Mouse (Mus musculus) bone marrow macrophage, adult 2 months (primary cell): Measurements from ENCODE around the gene Olfr630. TPM values are rescaled to one million over a fixed set of nuclear protein-coding genes. Genes with fewer than 3 reads are reported as not detected.
A peak's percentile ranks its signal among the peaks of the same experiment; 100 is the strongest.
"Not testable (repeated sequence)": the region's sequence is repeated elsewhere in the genome, so short reads cannot be mapped to it uniquely, and the experiment has no call there.

Source experiments
- H3K27ac ChIP-seq: 2 replicates; pipeline ENCODE4 v1.5.1; 2012; ENCODE audit warnings: low read depth, low read length; ENCODE audit not compliant: insufficient read depth
- H3K4me1 ChIP-seq: 2 replicates; pipeline ENCODE4 v1.6.1; 2012; ENCODE audit warnings: low read length; ENCODE audit not compliant: control insufficient read depth, insufficient read depth
- H3K4me3 ChIP-seq: 2 replicates; pipeline ENCODE4 v1.5.1; 2012; ENCODE audit warnings: mild to moderate bottlenecking, low read length, moderate library complexity; ENCODE audit not compliant: insufficient read depth
- CTCF ChIP-seq: IDR thresholded peaks from 2 replicates; pipeline ENCODE4 v1.5.1; 2012; ENCODE audit warnings: low read depth, mild to moderate bottlenecking, low read length, moderate library complexity
- POLR2A ChIP-seq: IDR thresholded peaks from 2 replicates; pipeline ENCODE4 v1.6.1; 2012; ENCODE audit warnings: mild to moderate bottlenecking, low read depth, low read length, borderline replicate concordance
- polyA plus RNA-seq: library from polyadenylated mRNA; stranded (reverse); fragments of >200 nt; gene quantifications from 2 replicates; pipeline ENCODE4 v1.2.4, GENCODE M21; 2012; ENCODE audit not compliant: missing spikeins, insufficient read depth, insufficient read length

Gene Olfr630
- polyA plus RNA-seq, 1 experiment = not detected

DNA sequence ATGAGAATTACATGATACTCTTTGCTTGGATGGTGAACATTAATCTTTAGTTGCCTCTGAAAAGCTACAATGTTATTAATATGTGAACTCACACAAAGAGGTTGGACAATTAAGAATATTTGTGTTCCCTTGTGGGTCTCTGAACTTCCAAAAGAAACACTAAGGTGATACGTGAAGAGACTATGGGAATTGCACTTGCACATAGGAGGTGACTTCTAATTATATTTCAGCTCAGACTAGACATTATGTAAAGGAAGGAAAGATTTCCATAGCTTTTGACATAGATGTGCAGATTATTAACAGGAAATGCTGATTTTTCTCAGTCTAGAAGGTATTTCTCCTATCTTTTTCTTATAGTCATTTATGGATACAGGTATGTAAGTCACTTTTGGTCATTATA, 27.1 kb downstream of the Olfr630 start, which contains the start of gene Olfr628:
Olfr628 (plus strand) TSS at position 301 of the 400 bp plus-strand sequence.
- TF ChIP-seq CTCF (no peak), POLR2A (no peak)
- no peak within 1 kb of the TSS for H3K4me3 ChIP-seq
- H3K4me1 ChIP-seq = no peaks in the 10 kb centered on the region
- H3K27ac ChIP-seq = no peak within 1 kb of the TSS

DNA sequence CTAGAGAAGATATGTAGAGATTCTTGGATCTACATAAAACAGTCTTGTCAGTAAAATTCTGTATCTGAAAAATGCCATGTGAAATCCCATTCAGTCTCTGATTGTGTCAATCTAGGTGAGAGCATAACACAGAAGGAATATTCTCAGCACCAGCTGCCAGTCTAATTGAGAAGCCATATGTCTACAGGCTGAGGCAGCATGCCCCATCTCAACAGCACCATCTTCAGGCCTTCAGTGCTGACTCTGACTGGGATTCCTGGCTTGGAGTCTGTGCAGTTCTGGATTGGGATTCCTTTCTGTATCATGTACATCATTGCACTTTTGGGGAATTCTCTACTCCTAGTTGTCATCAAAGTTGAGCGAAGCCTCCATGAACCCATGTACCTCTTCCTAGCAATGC, 40.7 kb downstream of the Olfr630 start:
- not testable (repeated sequence) for H3K27ac ChIP-seq, H3K4me3 ChIP-seq, H3K4me1 ChIP-seq

DNA sequence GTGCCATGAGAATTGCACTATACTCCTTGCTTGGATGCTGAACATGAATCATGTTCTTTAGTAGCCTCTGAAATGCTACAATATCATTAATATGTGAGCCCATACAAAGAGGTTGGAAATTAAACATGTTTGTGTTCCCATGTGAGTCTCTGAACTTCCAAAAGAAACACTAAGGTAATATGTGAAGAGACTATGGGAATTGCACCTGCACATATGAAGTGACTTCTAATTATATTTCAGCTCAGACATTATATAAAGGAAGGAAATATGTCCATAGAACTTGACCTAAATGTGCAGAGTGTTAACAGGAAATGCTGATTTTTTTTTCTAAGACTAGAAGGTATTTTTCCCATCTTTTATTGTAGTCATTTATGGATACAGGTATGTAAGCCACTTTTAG, 42.8 kb downstream of the Olfr630 start, which contains the start of gene Olfr243:
Olfr243 (plus strand) TSS at position 301 of the 400 bp plus-strand sequence.
- TF ChIP-seq POLR2A (no peak), CTCF (no peak)
- H3K4me3 ChIP-seq = no peak within 1 kb of the TSS
- H3K4me1 ChIP-seq = no peaks in the 10 kb centered on the region
- no peak within 1 kb of the TSS for H3K27ac ChIP-seq

DNA sequence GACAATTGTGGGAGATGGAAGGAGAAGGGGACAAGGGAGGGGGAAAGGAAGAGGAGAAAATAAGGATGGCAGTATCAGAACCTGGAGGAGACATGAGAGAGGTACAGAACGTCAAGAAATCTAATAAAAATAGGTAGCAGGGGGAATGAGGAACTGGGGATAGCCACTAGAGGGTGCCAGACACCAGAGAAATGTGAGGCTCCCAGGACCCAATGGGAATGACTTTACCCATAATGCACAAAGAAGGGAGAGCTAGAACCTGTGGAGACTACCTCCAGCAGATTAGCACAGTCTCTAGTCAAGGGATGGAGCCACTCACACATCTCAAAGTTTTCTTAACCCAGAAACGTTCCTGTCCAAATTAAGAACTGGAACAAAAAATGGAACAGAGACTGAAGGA, 45.1 kb downstream of the Olfr630 start:
- H3K4me1 ChIP-seq = no peaks in the 10 kb centered on the region
- H3K4me3 ChIP-seq = no peak overlapping the region
- TF ChIP-seq CTCF = peak; percentile 44; the same call in 1 of the 2 replicates
- TF ChIP-seq POLR2A = no peak
- no peak overlapping the region for H3K27ac ChIP-seq

Other genes with a start within 250 kb of the Olfr630 start
- gene Olfr610, start 245.2 kb downstream of the Olfr630 start, polyA plus RNA-seq = not detected in 2 replicates
- gene Olfr611, start 236.5 kb downstream of the Olfr630 start, polyA plus RNA-seq = not detected in 2 replicates
- gene Olfr612, start 214.6 kb downstream of the Olfr630 start, polyA plus RNA-seq = not detected in 2 replicates
- gene Olfr613, start 209.3 kb downstream of the Olfr630 start, polyA plus RNA-seq = not detected in 2 replicates
- gene Olfr615, start 201.3 kb downstream of the Olfr630 start, polyA plus RNA-seq = not detected in 2 replicates
- gene Olfr616, start 188.2 kb downstream of the Olfr630 start, polyA plus RNA-seq = not detected in 2 replicates
- gene Olfr617, start 184.3 kb downstream of the Olfr630 start, polyA plus RNA-seq = not detected in 2 replicates
- gene Olfr618, start 167.2 kb downstream of the Olfr630 start, polyA plus RNA-seq = not detected in 2 replicates
- gene Olfr619, start 156.8 kb downstream of the Olfr630 start, polyA plus RNA-seq = not detected in 2 replicates
- gene Olfr620, start 144.8 kb downstream of the Olfr630 start, polyA plus RNA-seq = 0.19 and 0.27 TPM in 2 replicates
- gene Olfr622, start 114.6 kb downstream of the Olfr630 start, polyA plus RNA-seq = not detected in 2 replicates
- gene Olfr623, start 93.6 kb downstream of the Olfr630 start, polyA plus RNA-seq = not detected in 2 replicates
- gene Olfr624, start 86.1 kb downstream of the Olfr630 start, polyA plus RNA-seq = not detected in 2 replicates
- gene Olfr625-ps1, start 74.6 kb downstream of the Olfr630 start, polyA plus RNA-seq = not detected in 2 replicates
- not detected in 2 replicates for gene Olfr243, start 42.7 kb downstream of the Olfr630 start, polyA plus RNA-seq
- not detected in 2 replicates for gene Olfr628, start 27.0 kb downstream of the Olfr630 start, polyA plus RNA-seq
- gene Olfr629, start 12.4 kb downstream of the Olfr630 start, polyA plus RNA-seq = not detected in 2 replicates
- not detected in 2 replicates for gene Olfr69, start 14.3 kb upstream of the Olfr630 start, polyA plus RNA-seq
- gene Olfr68, start 22.4 kb upstream of the Olfr630 start, polyA plus RNA-seq = not detected in 2 replicates
- gene Olfr67, start 34.5 kb upstream of the Olfr630 start, polyA plus RNA-seq = not detected in 2 replicates
- not detected in 2 replicates for gene Hbb-bt, start 56.7 kb upstream of the Olfr630 start, polyA plus RNA-seq
- gene Hbb-bs, start 70.8 kb upstream of the Olfr630 start, polyA plus RNA-seq = not detected in 2 replicates
- not detected in 2 replicates for gene Hbb-bh2, start 83.2 kb upstream of the Olfr630 start, polyA plus RNA-seq
- not detected in 2 replicates for gene Hbb-bh1, start 85.8 kb upstream of the Olfr630 start, polyA plus RNA-seq
- gene Hbb-y, start 95.9 kb upstream of the Olfr630 start, polyA plus RNA-seq = not detected in 2 replicates
- gene Olfr66, start 128.9 kb upstream of the Olfr630 start, polyA plus RNA-seq = not detected in 2 replicates
- not detected in 2 replicates for gene Olfr64, start 137.2 kb upstream of the Olfr630 start, polyA plus RNA-seq
- gene Olfr65, start 146.2 kb upstream of the Olfr630 start, polyA plus RNA-seq = not detected in 2 replicates
- not detected in 2 replicates for gene Olfr631, start 171.5 kb upstream of the Olfr630 start, polyA plus RNA-seq
- gene Olfr632, start 177.0 kb upstream of the Olfr630 start, polyA plus RNA-seq = not detected in 2 replicates
- not detected in 2 replicates for gene Olfr633, start 187.1 kb upstream of the Olfr630 start, polyA plus RNA-seq
- 0.13 TPM in 1 of 2 replicates, not detected in the other for gene Olfr635, start 213.8 kb upstream of the Olfr630 start, polyA plus RNA-seq
- not detected in 2 replicates for gene Olfr638, start 241.4 kb upstream of the Olfr630 start, polyA plus RNA-seq